Mouse (Mus musculus): Measurements from ENCODE around the gene Evi5. TPM values are rescaled to one million over a fixed set of nuclear protein-coding genes. Genes with fewer than 3 reads are reported as not detected.
A peak's percentile ranks its signal among the peaks of the same experiment; 100 is the strongest.

Gene Evi5
- polyA plus RNA-seq, 1 experiment from 2014 or later: 57.5 TPM

GRCm38 (mm10) chr5:107793927-107794326 is 81.0 kb downstream of the Evi5 start:
- Histone ChIP-seq H3K9me3 (ENCODE audit: control insufficient read depth, low read length) (no peaks in the 10 kb centered on the region), H3K4me1 (replicated peaks; ENCODE audit: control insufficient read depth, insufficient read depth, low read length) (peaks cover 9% of the 10 kb centered on the region), H3K4me2 (ENCODE audit: low read depth, low read length) (no peak overlapping the region), H3K9ac (ENCODE audit: low read length) (no peak overlapping the region), H3K36me3 (ENCODE audit: control insufficient read depth, insufficient read depth, low read length) (peaks cover 5% of the 10 kb centered on the region; the same call in 1 of the 2 replicates), H3K27me3 (ENCODE audit: control insufficient read depth, insufficient read depth, low read depth, low read length) (no peaks in the 10 kb centered on the region), H3K27ac (ENCODE audit: low read length) (no peak overlapping the region), H3K4me3 (ENCODE audit: low read length) (no peak overlapping the region)
- ATAC-seq (ENCODE audit: low read depth): no peak
- 11% methylated on average over 2 of the region's 2 CpGs for WGBS

GRCm38 (mm10) chr5:107793258-107793657 is 81.6 kb downstream of the Evi5 start:
- H3K27me3 ChIP-seq (ENCODE audit: control insufficient read depth, insufficient read depth, low read depth, low read length): no peaks in the 10 kb centered on the region
- peaks cover 9% of the 10 kb centered on the region for H3K4me1 ChIP-seq (replicated peaks; ENCODE audit: control insufficient read depth, insufficient read depth, low read length)
- no peak overlapping the region for H3K4me3 ChIP-seq (ENCODE audit: low read length)
- no peak overlapping the region for H3K4me2 ChIP-seq (ENCODE audit: low read depth, low read length)
- peak; percentile 83 for ATAC-seq (ENCODE audit: low read depth)
- H3K36me3 ChIP-seq (ENCODE audit: control insufficient read depth, insufficient read depth, low read length): peaks cover 5% of the 10 kb centered on the region; the same call in 1 of the 2 replicates
- WGBS: 13% methylated on average over 3 of the region's 3 CpGs
- H3K27ac ChIP-seq (ENCODE audit: low read length): peak overlapping the region; percentile 44
- no peaks in the 10 kb centered on the region for H3K9me3 ChIP-seq (ENCODE audit: control insufficient read depth, low read length)
- H3K9ac ChIP-seq (ENCODE audit: low read length): no peak overlapping the region

GRCm38 (mm10) chr5:107792516-107792915 is 82.4 kb downstream of the Evi5 start:
- H3K9me3 ChIP-seq (ENCODE audit: control insufficient read depth, low read length): no peaks in the 10 kb centered on the region
- H3K4me2 ChIP-seq (ENCODE audit: low read depth, low read length): no peak overlapping the region
- WGBS: 90% methylated on average over 3 of the region's 3 CpGs
- no peak overlapping the region for H3K9ac ChIP-seq (ENCODE audit: low read length)
- H3K27ac ChIP-seq (ENCODE audit: low read length): no peak overlapping the region
- H3K4me3 ChIP-seq (ENCODE audit: low read length): no peak overlapping the region
- no peak for ATAC-seq (ENCODE audit: low read depth)
- H3K27me3 ChIP-seq (ENCODE audit: control insufficient read depth, insufficient read depth, low read depth, low read length): no peaks in the 10 kb centered on the region
- H3K4me1 ChIP-seq (replicated peaks; ENCODE audit: control insufficient read depth, insufficient read depth, low read length): peaks cover 9% of the 10 kb centered on the region
- H3K36me3 ChIP-seq (ENCODE audit: control insufficient read depth, insufficient read depth, low read length): peaks cover 5% of the 10 kb centered on the region; the same call in 1 of the 2 replicates

GRCm38 (mm10) chr5:107791966-107792365 is 82.9 kb downstream of the Evi5 start:
- no peak overlapping the region for H3K27ac ChIP-seq (ENCODE audit: low read length)
- no peak for ATAC-seq (ENCODE audit: low read depth)
- H3K9ac ChIP-seq (ENCODE audit: low read length): no peak overlapping the region
- peaks cover 6% of the 10 kb centered on the region; the same call in 1 of the 2 replicates for H3K36me3 ChIP-seq (ENCODE audit: control insufficient read depth, insufficient read depth, low read length)
- no peaks in the 10 kb centered on the region for H3K9me3 ChIP-seq (ENCODE audit: control insufficient read depth, low read length)
- H3K4me1 ChIP-seq (replicated peaks; ENCODE audit: control insufficient read depth, insufficient read depth, low read length): peaks cover 9% of the 10 kb centered on the region
- H3K4me2 ChIP-seq (ENCODE audit: low read depth, low read length): no peak overlapping the region
- no peak overlapping the region for H3K4me3 ChIP-seq (ENCODE audit: low read length)
- 87% methylated on average over 2 of the region's 2 CpGs for WGBS
- H3K27me3 ChIP-seq (ENCODE audit: control insufficient read depth, insufficient read depth, low read depth, low read length): no peaks in the 10 kb centered on the region

- H3K9me3 ChIP-seq (ENCODE audit: control insufficient read depth, low read length): no peaks in the 10 kb centered on the region
- 0 out of 2 replicates have a peak, but pooled peaks cover 4% of the 10 kb centered on the region for H3K36me3 ChIP-seq (ENCODE audit: control insufficient read depth, insufficient read depth, low read length)
- ATAC-seq (ENCODE audit: low read depth): no peak
Measured at GRCm38 (mm10) chr5:107789492-107789891, 85.4 kb downstream of the Evi5 start.

GRCm38 (mm10) chr5:107787682-107788443 is 87.0 kb downstream of the Evi5 start:
- Histone ChIP-seq H3K27ac (ENCODE audit: low read length) (no peak overlapping the region), H3K27me3 (ENCODE audit: control insufficient read depth, insufficient read depth, low read depth, low read length) (no peaks in the 10 kb centered on the region), H3K4me1 (replicated peaks; ENCODE audit: control insufficient read depth, insufficient read depth, low read length) (peaks cover 2% of the 10 kb centered on the region), H3K9me3 (ENCODE audit: control insufficient read depth, low read length) (no peaks in the 10 kb centered on the region), H3K9ac (ENCODE audit: low read length) (no peak overlapping the region), H3K36me3 (ENCODE audit: control insufficient read depth, insufficient read depth, low read length) (0 out of 2 replicates have a peak, but pooled peaks cover 4% of the 10 kb centered on the region), H3K4me3 (ENCODE audit: low read length) (no peak overlapping the region), H3K4me2 (ENCODE audit: low read depth, low read length) (no peak overlapping the region)
- 74% methylated on average over 6 of the region's 7 CpGs for WGBS
- ATAC-seq (ENCODE audit: low read depth): no peak

More at GRCm38 (mm10) chr5:107789492-107789891, 85.4 kb downstream of the Evi5 start:
- H3K4me3 ChIP-seq (ENCODE audit: low read length): no peak overlapping the region
- no peak overlapping the region for H3K27ac ChIP-seq (ENCODE audit: low read length)
- no peak overlapping the region for H3K9ac ChIP-seq (ENCODE audit: low read length)
- H3K4me2 ChIP-seq (ENCODE audit: low read depth, low read length): no peak overlapping the region
- no peaks in the 10 kb centered on the region for H3K27me3 ChIP-seq (ENCODE audit: control insufficient read depth, insufficient read depth, low read depth, low read length)
- 62% methylated on average over 5 of the region's 5 CpGs for WGBS
- peaks cover 9% of the 10 kb centered on the region for H3K4me1 ChIP-seq (replicated peaks; ENCODE audit: control insufficient read depth, insufficient read depth, low read length)

GRCm38 (mm10) chr5:107782360-107782759 is 92.5 kb downstream of the Evi5 start:
- no peak overlapping the region for H3K27ac ChIP-seq (ENCODE audit: low read length)
- H3K4me1 ChIP-seq (replicated peaks; ENCODE audit: control insufficient read depth, insufficient read depth, low read length): no peaks in the 10 kb centered on the region
- H3K9me3 ChIP-seq (ENCODE audit: control insufficient read depth, low read length): no peaks in the 10 kb centered on the region
- 88% methylated on average over 1 of the region's 1 CpGs for WGBS
- H3K27me3 ChIP-seq (ENCODE audit: control insufficient read depth, insufficient read depth, low read depth, low read length): no peaks in the 10 kb centered on the region
- H3K36me3 ChIP-seq (ENCODE audit: control insufficient read depth, insufficient read depth, low read length): peaks cover 7% of the 10 kb centered on the region; the same call in 1 of the 2 replicates
- no peak overlapping the region for H3K4me2 ChIP-seq (ENCODE audit: low read depth, low read length)
- H3K9ac ChIP-seq (ENCODE audit: low read length): no peak overlapping the region
- no peak overlapping the region for H3K4me3 ChIP-seq (ENCODE audit: low read length)
- ATAC-seq (ENCODE audit: low read depth): no peak

- Histone ChIP-seq H3K9me3 (ENCODE audit: control insufficient read depth, low read length) (no peaks in the 10 kb centered on the region), H3K4me2 (ENCODE audit: low read depth, low read length) (no peak overlapping the region), H3K27me3 (ENCODE audit: control insufficient read depth, insufficient read depth, low read depth, low read length) (no peaks in the 10 kb centered on the region), H3K4me1 (replicated peaks; ENCODE audit: control insufficient read depth, insufficient read depth, low read length) (no peaks in the 10 kb centered on the region), H3K27ac (ENCODE audit: low read length) (no peak overlapping the region), H3K4me3 (ENCODE audit: low read length) (no peak overlapping the region), H3K9ac (ENCODE audit: low read length) (no peak overlapping the region), H3K36me3 (ENCODE audit: control insufficient read depth, insufficient read depth, low read length) (peaks cover 4% of the 10 kb centered on the region; the same call in 1 of the 2 replicates)
- WGBS: 87% methylated on average over 3 of the region's 3 CpGs
- no peak for ATAC-seq (ENCODE audit: low read depth)
Measured at GRCm38 (mm10) chr5:107778763-107779162, 96.1 kb downstream of the Evi5 start.

- H3K27ac ChIP-seq (ENCODE audit: low read length): no peak overlapping the region
- no peaks in the 10 kb centered on the region for H3K9me3 ChIP-seq (ENCODE audit: control insufficient read depth, low read length)
- no peak overlapping the region for H3K4me3 ChIP-seq (ENCODE audit: low read length)
- no peaks in the 10 kb centered on the region for H3K4me1 ChIP-seq (replicated peaks; ENCODE audit: control insufficient read depth, insufficient read depth, low read length)
- no peak for ATAC-seq (ENCODE audit: low read depth)
- no peak overlapping the region for H3K9ac ChIP-seq (ENCODE audit: low read length)
- WGBS: 90% methylated on average over 1 of the region's 1 CpGs
- H3K36me3 ChIP-seq (ENCODE audit: control insufficient read depth, insufficient read depth, low read length): peaks cover 4% of the 10 kb centered on the region; the same call in 1 of the 2 replicates
- no peaks in the 10 kb centered on the region for H3K27me3 ChIP-seq (ENCODE audit: control insufficient read depth, insufficient read depth, low read depth, low read length)
- H3K4me2 ChIP-seq (ENCODE audit: low read depth, low read length): no peak overlapping the region
Measured at GRCm38 (mm10) chr5:107777545-107777830, 97.4 kb downstream of the Evi5 start.

All from lung, embryonic 16.5 days (tissue).